Comparison of ENCODE assay signal across 24 mouse cellular contexts in the genomic region with DNA sequence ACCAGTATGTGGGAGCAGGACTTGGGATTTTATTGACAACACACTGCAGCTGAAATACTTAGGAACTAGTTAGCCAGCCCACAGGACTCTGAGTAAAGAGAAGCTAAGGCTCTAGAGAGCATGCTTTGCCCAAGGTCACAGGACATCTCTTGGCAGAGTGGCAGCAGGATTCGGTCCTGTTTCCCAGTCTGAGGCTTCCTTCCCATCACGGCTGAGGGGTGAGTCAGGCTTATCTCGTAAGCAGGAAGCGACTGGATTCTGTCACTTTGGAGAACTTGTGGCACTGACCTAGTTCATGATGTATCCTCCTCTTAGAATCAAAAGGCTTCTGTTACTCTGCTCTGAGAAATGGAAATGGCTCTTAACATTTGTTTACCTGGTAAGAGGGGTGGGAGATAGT. TPM values are rescaled to one million over a fixed set of nuclear protein-coding genes. Genes with fewer than 3 reads are reported as not detected.
DNase-seq lines count a peak whose midpoint lies in the region; ATAC-seq and TF ChIP-seq lines count a peak whose summit lies in the region.
"Had no signal": no experiment of that assay in that cellular context is flagged by ENCODE, and none has a peak within 500 bp of the region (broad histone marks: within the 10 kb centered on the region; RNA-seq: fewer than 3 reads in every experiment).

No protein-coding gene starts in this region.

- no peak overlapping the region for H3K9ac ChIP-seq in heart, embryonic 15.5 days
- H3K9ac ChIP-seq in heart, postnatal 0 days (replicated peaks; ENCODE audit: low read depth, low read length): no peak overlapping the region
- H3K9ac ChIP-seq: hindbrain, embryonic 12.5 days; kidney, embryonic 15.5 days; limb, embryonic 13.5 days; neural tube, embryonic 13.5 days had no signal

- no peaks in the 10 kb centered on the region for H3K9me3 ChIP-seq in heart, embryonic 15.5 days (replicated peaks)
- no peaks in the 10 kb centered on the region for H3K9me3 ChIP-seq in heart, postnatal 0 days (replicated peaks; ENCODE audit: control insufficient read depth, low read length)
- H3K9me3 ChIP-seq: forebrain, embryonic 10.5 days; hindbrain, embryonic 12.5 days; kidney, embryonic 15.5 days; limb, embryonic 13.5 days; midbrain, embryonic 10.5 days; neural tube, embryonic 13.5 days had no signal

- peak overlapping the region; percentile 39; the same call in 1 of the 2 replicates for H3K27ac ChIP-seq in heart, embryonic 15.5 days
- H3K27ac ChIP-seq in heart, postnatal 0 days (ENCODE audit: low read depth): peak overlapping the region; percentile 11; the same call in 1 of the 2 replicates
- H3K27ac ChIP-seq: forebrain, embryonic 10.5 days; hindbrain, embryonic 12.5 days; kidney, embryonic 15.5 days; limb, embryonic 13.5 days; midbrain, embryonic 10.5 days; neural tube, embryonic 13.5 days had no signal

- H3K36me3 ChIP-seq in heart, embryonic 15.5 days: peaks cover 10% of the 10 kb centered on the region; the same call in 1 of the 2 replicates
- peaks cover 24% of the 10 kb centered on the region for H3K36me3 ChIP-seq in heart, postnatal 0 days (replicated peaks; ENCODE audit: control insufficient read depth, insufficient read depth, low read length)

- TF ChIP-seq CTCF in heart, postnatal 0 days (IDR thresholded peaks at IDR 0.05; ENCODE audit: low read depth): no peak

- no peak overlapping the region for H3K4me2 ChIP-seq in heart, embryonic 15.5 days
- H3K4me2 ChIP-seq in heart, postnatal 0 days (ENCODE audit: low read depth, low read length): no peak overlapping the region
- H3K4me2 ChIP-seq: hindbrain, embryonic 12.5 days; kidney, embryonic 15.5 days; limb, embryonic 13.5 days; neural tube, embryonic 13.5 days had no signal

- DNase-seq in heart, adult 11 months: peak; percentile 86
- no peak for DNase-seq in heart, postnatal 14 days
- DNase-seq in heart, adult 9 months (ENCODE audit: low spot score in 2 of 2): no peak
- peak; percentile 73 for DNase-seq in adrenal gland, adult 8-10 months
- no peak for DNase-seq in heart, postnatal 0 days (ENCODE audit: low spot score)
- DNase-seq in layer of hippocampus, adult 9-11 months: no peak
- DNase-seq: cerebellum, postnatal 10 days; gastrocnemius, postnatal 10 days; kidney, postnatal 36 days; lung, adult 18-20 months; lung, postnatal 10 days; right cerebral cortex, postnatal 4 days; thymus, postnatal 25 days had no signal

- H3K27me3 ChIP-seq in heart, embryonic 15.5 days: no peaks in the 10 kb centered on the region
- no peaks in the 10 kb centered on the region for H3K27me3 ChIP-seq in heart, postnatal 0 days (ENCODE audit: control insufficient read depth, insufficient read depth, low read length)
- H3K27me3 ChIP-seq: hindbrain, embryonic 12.5 days; kidney, embryonic 15.5 days; limb, embryonic 13.5 days; neural tube, embryonic 13.5 days had no signal

- H3K4me3 ChIP-seq in heart, embryonic 15.5 days: no peak overlapping the region
- H3K4me3 ChIP-seq in heart, postnatal 0 days (ENCODE audit: low read depth, low read length): no peak overlapping the region
- H3K4me3 ChIP-seq: forebrain, embryonic 10.5 days; hindbrain, embryonic 12.5 days; kidney, embryonic 15.5 days; limb, embryonic 13.5 days; midbrain, embryonic 10.5 days; myocyte; neural tube, embryonic 13.5 days had no signal

- ATAC-seq in heart, embryonic 15.5 days (replicated peaks; ENCODE audit: insufficient number of reproducible peaks, insufficient read depth, low FRiP score, low read depth): no peak; the same call in 1 of the 2 replicates
- no peak for ATAC-seq in heart, postnatal 0 days (ENCODE audit: insufficient read depth, low read depth)
- ATAC-seq: forebrain, embryonic 16.5 days; intestine, postnatal 0 days; midbrain, embryonic 16.5 days had no signal

- intact Hi-C loops in heart, postnatal 14 days (cut with DNase I): no loop called here

- WGBS in heart, embryonic 15.5 days: 18% methylated on average over 4 of the region's 4 CpGs
- 16% methylated on average over 4 of the region's 4 CpGs for WGBS in heart, postnatal 0 days

- no peak for TF ChIP-seq EP300 in heart, postnatal 0 days (IDR thresholded peaks at IDR 0.05; ENCODE audit: low read depth)

- peaks cover 23% of the 10 kb centered on the region for H3K4me1 ChIP-seq in heart, embryonic 15.5 days (replicated peaks)
- H3K4me1 ChIP-seq in heart, postnatal 0 days (ENCODE audit: control insufficient read depth, insufficient read depth): peaks cover 3% of the 10 kb centered on the region; the same call in 1 of the 2 replicates
- H3K4me1 ChIP-seq: forebrain, embryonic 10.5 days; hindbrain, embryonic 12.5 days; kidney, embryonic 15.5 days; limb, embryonic 13.5 days; midbrain, embryonic 10.5 days; neural tube, embryonic 13.5 days had no signal

RNA-seq across cellular contexts. Expression of gene Coa4, which starts 10.8 kb away (rescaled TPM):
- 10 to 100 TPM; 13.0 to 13.3 TPM for total RNA-seq in heart, postnatal 14 days (2021)
- 20.3 and 21.1 TPM in 2 replicates for polyA plus RNA-seq in heart, embryonic 15.5 days (2015; fragmentation: Nextera tagmentation; extraction: Ambion mirVana)
- 10 to 100 TPM in 3 of 4 experiments, 1 to 10 TPM in 1; 8.1 to 14.5 (median 11.3) TPM for total RNA-seq in adrenal gland, adult 8-10 months (2022)
- 4.3 and 9.0 TPM in 2 replicates for total RNA-seq in heart, postnatal 0 days (2014; rRNA removed; ENCODE audit: low replicate concordance)
- 21.1 and 26.5 TPM in 2 replicates for polyA plus RNA-seq in heart, postnatal 0 days (2015; fragmentation: Nextera tagmentation; extraction: Ambion mirVana)

RNA-seq across cellular contexts. Expression of gene Dnajb13, which starts 32.9 kb away (rescaled TPM):
- total RNA-seq in heart, postnatal 14 days (2021): not detected
- 0.18 and 0.70 TPM in 2 replicates for polyA plus RNA-seq in heart, embryonic 15.5 days (2015; fragmentation: Nextera tagmentation; extraction: Ambion mirVana)
- total RNA-seq in adrenal gland, adult 8-10 months (2022): under 1 TPM; 0.20 to 0.89 (median 0.42) TPM
- not detected in 2 replicates for total RNA-seq in heart, postnatal 0 days (2014; rRNA removed; ENCODE audit: low replicate concordance)
- polyA plus RNA-seq in heart, postnatal 0 days (2015; fragmentation: Nextera tagmentation; extraction: Ambion mirVana): 0.07 and 0.52 TPM in 2 replicates
- total RNA-seq: gastrocnemius, postnatal 10 days had no signal

RNA-seq across cellular contexts. Expression of gene Ucp2, which starts 54.5 kb away (rescaled TPM):
- total RNA-seq in heart, postnatal 14 days (2021): 100 to 1,000 TPM; 781 to 850 TPM
- polyA plus RNA-seq in heart, embryonic 15.5 days (2015; fragmentation: Nextera tagmentation; extraction: Ambion mirVana): 109 and 179 TPM in 2 replicates
- 100 to 1,000 TPM; 212 to 320 (median 270) TPM for total RNA-seq in adrenal gland, adult 8-10 months (2022)
- total RNA-seq in heart, postnatal 0 days (2014; rRNA removed; ENCODE audit: low replicate concordance): 71.4 and 234 TPM in 2 replicates
- 339 and 342 TPM in 2 replicates for polyA plus RNA-seq in heart, postnatal 0 days (2015; fragmentation: Nextera tagmentation; extraction: Ambion mirVana)

RNA-seq across cellular contexts. Expression of gene Rab6a, which starts 59.6 kb away (rescaled TPM):
- 10 to 100 TPM; 66.0 to 67.1 TPM for total RNA-seq in heart, postnatal 14 days (2021)
- 85.1 and 85.5 TPM in 2 replicates for polyA plus RNA-seq in heart, embryonic 15.5 days (2015; fragmentation: Nextera tagmentation; extraction: Ambion mirVana)
- 10 to 100 TPM; 64.3 to 76.2 (median 70.9) TPM for total RNA-seq in adrenal gland, adult 8-10 months (2022)
- 66.0 and 87.6 TPM in 2 replicates for total RNA-seq in heart, postnatal 0 days (2014; rRNA removed; ENCODE audit: low replicate concordance)
- 73.8 and 78.1 TPM in 2 replicates for polyA plus RNA-seq in heart, postnatal 0 days (2015; fragmentation: Nextera tagmentation; extraction: Ambion mirVana)

Comparison
In these comparisons a context has a peak if more than half of its experiments do, and no peak if none do; other contexts are left out.
1. DNase-seq: peak in heart, adult 11 months (single experiment) and adrenal gland, adult 8-10 months (single experiment); none in heart, postnatal 14 days (0 of 2), heart, adult 9 months (0 of 2), heart, postnatal 0 days (single experiment) and layer of hippocampus, adult 9-11 months (single experiment).